Mouse (Mus musculus): ENCODE data around the gene Tmem199.
"Not testable (repeated sequence)": the region's sequence is repeated elsewhere in the genome, so short reads cannot be mapped to it uniquely, and the experiment has no call there.

Tmem199 gene

DNA sequence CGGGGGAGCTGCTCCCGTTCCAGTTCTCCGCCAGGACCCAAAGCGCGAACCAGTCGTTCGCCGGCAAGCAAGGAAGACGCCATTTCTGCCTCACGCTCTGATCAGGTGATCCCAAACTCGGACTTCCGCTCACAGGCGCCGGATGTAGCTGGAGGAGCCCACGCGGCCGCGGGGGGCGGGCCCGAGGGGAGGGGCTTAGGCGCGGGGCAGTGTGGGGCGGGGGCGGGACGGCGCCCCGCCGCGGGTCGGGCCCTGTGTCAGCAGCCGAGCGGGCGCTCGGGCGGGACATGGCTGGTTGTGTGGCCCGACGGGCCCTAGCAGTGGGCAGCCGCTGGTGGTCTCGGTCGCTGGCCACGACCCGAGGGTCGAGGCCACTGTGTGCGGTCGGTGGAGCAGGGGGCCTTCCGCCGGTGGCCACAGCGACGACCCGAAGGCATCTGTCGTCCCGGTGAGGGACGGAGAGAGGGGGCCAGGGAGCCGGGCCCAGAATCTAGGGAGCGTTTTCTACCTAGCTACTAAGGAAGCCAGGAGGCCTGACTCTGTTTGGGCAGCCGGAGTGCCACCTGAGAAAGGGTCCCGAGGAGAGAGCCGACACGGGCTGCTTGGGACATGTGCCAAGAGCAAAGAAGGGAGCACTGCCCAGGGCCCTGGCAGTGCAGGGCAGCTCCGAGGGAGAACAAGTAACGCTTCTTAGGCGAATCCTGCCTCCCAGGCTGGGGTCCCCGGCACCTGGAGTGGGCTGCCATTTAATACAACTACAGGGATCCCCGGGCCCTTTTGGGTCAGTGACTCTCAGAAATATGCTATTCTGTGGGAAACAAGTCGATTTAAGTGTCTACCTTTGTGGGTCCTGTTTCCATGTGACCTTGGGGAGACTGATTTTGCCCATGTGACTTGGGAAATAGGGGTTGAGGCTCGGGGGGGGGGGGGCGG lies at the start of gene Tmem199, which contains the start of gene Poldip2:
Tmem199 (minus strand) TSS at position 148 of the 933 bp plus-strand sequence.
Poldip2 (plus strand) TSS at position 169 of the 933 bp plus-strand sequence.
- peak; percentile 86 to 91 for DNase-seq (ENCODE audit: low spot score in 2 of 2)

DNA sequence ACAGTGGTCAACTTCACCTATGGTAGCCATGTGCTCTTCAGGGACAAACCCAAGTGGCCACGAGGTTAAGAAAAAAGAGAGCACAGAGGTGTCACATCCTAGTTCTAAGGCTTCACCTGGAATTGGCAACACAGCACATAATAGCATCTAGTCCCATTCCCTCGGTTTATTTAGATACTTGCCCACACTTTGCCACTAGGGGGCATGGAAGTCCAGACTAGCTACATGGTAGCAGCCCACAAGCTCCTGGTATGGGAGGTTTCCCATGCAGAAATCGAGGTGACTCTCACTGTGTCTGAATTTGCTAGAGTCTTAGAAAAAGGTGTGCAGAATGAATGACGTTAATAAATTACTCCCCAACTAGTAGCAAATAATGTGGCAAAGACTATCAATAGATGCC lies 48.5 kb upstream of the Tmem199 start:
- peak; percentile 42 to 71 for DNase-seq (ENCODE audit: low spot score in 2 of 2)

DNA sequence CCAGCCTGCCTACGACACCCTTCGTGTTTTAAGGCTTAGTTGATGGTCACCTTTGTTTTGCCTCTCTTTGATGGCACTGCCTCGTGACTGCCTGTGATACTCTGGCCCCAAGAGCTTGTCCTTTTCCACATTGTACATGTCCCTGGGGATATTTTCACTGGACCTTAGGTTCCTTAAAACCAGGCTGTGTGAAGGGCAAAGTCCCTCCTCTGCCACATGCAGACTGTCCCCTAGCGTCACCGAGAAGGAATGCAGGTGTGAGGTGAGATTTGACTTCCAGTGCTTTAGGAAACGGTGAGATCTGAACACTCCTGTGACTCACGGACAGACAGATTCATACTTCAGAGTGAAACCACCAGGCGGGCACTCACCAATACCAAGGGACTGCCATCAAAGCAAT lies 45.3 kb upstream of the Tmem199 start:
- DNase-seq (ENCODE audit: low spot score in 2 of 2): no peak

DNA sequence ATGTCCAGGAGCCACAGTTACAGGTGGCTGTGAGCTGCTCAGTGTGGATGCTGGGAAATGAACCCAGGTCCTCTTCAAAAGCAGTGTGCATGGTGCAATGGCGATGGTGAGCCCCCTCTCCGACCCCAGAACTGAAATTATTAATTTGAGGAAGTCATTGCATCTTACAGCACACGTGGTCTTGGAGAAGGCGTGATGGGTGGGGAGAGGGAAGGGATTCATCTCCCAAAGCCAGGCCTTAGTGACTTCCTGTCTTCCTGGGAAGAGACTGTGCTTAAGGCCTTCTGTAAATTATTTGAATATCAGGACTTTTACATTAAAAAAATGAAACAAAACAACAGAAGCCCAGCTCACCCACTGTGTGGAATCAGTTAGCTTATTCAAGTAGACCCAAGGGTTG lies 44.1 kb upstream of the Tmem199 start:
- no peak for DNase-seq (ENCODE audit: low spot score in 2 of 2)

DNA sequence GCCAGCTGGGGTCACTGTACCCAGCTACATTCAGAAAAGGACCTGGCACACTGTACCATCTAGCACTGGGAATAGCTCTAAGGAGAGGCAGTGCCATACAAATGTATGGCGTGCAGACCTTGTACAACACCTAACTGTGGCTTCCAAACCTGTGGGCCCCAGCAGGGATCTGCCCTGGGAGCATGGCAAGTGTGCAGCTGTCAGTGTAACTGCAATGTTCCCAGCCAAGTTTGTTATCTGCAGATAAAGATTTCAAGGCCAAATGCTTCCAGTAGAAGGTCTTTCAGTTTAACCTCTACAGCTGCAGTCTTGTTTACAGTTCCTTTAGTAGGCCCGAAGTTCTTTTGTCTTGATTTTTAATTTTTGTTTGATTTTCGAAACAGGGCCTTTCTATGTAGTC lies 43.7 kb upstream of the Tmem199 start:
- DNase-seq (ENCODE audit: low spot score in 2 of 2): no peak

DNA sequence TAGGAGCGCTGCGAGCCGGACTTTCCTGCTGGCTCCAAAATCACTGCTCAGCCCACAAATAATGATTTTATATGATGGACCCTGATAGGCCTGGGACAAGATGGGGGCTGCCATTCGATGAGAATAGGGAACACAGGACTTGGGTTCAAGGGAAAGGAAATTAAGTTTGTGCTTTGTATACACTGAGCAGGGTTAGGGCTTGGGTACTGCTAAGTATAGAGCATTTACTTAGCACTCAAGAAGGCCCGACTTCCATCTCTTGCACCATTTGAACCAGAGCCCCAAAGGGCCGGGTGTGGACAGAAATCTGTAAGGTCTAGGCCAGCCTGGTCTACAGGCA lies 39.1 kb upstream of the Tmem199 start:
- no peak for DNase-seq (ENCODE audit: low spot score in 2 of 2)

DNA sequence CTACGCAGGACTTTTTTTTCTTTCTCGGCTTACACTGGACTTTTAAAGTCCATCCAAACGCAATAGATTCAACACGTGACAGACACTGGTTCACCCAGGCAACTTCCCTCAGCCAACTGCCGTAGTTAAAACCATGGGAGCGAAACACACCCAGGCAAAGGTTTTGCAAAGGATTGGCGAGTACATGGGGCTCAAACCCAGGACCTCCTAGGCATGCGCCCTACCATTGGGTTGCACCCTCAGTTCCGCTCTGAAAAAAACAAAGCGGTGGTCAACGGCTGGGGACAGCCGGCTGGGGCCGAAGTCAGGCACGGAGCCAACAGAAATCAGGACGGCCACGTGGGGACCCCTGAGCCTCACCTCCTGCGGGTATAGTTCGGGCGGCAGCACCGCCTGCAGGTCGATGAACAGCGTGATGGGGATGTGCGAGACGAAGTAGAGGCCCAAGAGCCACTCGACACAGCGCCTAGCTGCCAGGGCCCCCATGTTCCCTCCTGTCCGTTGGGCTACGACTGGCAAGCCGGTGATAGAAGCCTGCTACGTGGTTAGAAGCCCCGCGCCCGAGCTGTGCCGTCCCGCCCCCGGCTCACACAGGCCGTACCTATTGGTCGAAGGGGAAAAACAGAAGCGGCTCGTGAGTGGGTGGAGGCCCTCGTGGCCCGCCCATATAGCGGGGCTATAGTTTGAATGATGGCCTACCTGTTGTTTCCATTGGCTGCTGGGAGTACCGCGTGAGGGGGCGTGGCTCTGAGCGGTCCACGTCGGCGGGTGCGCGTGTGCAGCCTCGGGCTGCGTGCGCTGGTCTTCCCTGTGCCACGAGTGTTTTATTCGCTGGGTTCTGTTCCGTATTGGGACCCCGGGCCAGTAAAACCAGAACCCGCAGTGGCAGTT lies 38.4 kb upstream of the Tmem199 start, which contains the start of gene Tmem97:
Tmem97 (minus strand) TSS at position 610 of the 891 bp plus-strand sequence.
- peak; percentile 93 to 95 for DNase-seq (ENCODE audit: low spot score in 2 of 2)

DNA sequence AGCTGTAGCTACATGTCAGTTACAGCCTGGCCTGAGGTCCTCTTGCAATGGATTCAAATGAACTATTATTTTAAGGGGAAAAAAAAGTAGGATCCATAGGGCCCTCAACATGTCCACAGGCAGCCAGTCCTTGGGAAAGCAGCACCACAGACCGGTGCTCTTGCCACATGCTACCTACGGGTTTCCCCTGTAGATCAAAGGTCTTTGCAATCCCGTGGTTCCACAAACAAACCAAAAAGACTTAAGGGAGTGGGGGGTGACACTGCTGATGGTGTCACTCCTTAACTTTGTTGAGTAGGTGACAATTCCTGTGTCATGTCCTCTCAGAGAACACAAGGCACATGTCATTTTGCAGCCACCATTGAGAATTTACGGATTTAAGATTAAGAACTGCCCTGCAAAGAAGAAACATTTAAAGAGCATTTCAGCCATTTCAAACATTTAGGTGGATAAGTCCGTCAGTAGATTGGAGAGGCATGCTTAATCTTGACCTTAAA lies 37.6 kb upstream of the Tmem199 start:
- no peak for DNase-seq (ENCODE audit: low spot score in 2 of 2)

DNA sequence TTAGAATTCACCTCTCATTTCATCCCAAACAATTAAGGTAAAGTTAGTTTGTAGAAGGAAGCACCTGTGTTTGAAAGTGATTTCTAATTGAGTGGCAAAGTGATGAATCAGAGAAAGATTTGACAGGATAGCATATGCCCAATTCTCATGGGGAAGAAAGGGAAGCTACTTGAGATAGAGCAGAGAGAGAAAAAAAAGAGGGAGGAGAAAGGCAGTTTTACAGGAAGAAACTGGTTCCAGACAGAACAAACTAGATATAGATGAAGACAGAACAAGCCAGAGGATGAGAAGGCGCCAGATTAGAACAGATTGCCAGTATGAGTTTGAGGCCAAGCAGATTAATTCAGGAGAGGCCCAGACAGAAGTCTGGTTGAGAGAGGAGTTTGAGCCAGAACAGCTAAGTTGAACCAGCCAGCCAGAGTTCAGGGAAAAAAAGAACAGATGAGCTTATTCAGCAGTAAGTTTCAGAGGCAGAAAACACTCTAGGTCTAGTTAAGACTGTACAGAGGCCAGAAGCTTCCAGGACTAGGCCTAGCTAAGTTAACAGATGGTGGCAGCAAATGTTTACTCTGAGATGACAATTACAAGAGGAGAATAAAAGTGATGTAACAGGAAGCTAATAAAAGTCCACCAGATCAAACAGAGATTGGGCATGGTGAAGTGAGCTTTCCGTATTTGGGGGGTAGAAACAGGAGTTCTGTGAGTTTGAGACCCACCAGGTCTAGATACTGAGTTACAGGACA lies 35.9 kb upstream of the Tmem199 start:
- DNase-seq (ENCODE audit: low spot score in 2 of 2): no peak

DNA sequence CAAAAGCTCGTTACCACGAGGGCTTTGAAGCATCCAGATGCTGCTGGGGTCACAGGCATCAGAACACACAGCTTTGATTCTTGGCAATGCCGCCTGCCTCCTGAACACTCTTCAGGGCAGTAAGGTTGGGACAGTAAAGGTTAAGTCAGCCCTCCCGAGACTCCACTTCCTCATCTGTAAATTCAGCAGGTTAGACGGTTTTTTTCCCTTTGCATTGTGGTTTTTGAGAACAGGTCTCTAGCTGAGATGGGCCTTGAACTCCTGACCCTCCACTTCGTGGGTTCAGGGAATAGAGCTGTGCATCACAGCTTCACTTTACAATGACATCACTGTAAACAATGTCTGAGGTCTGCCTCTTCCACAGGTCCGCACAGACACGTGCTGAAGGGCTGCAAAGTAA lies 33.2 kb upstream of the Tmem199 start:
- no peak for DNase-seq (ENCODE audit: low spot score in 2 of 2)

DNA sequence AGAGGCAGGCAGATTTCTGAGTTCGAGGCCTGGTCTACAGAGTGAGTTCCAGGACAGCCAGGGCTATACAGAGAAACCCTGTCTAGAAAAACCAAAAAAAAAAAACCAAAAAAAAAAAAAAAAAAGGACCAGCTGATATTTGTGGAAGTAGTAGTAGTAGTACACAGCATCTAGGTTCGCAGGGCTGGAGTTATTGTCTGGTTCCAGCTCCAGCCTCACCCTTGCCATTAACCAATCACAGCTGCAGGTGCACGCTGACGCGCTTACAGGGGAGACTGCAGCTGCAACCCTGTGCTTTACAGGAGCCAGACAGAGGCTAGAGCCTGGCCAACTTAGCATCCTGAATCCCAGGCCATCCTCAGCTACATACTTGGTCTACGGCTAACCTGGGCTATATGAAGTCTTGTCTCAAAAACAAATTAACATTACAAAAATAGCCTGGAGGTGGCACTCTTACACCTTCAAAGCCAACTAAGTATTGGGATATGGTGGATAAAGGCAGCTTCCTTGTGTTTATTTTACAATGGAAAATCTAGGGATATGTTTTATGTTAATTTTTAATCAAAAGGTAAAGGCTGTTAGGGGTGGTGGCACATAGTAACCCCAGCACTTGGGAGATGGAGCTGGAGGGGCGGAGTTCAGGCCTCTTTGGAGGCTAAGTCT lies 32.6 kb upstream of the Tmem199 start:
- DNase-seq (ENCODE audit: low spot score in 2 of 2): no peak

DNA sequence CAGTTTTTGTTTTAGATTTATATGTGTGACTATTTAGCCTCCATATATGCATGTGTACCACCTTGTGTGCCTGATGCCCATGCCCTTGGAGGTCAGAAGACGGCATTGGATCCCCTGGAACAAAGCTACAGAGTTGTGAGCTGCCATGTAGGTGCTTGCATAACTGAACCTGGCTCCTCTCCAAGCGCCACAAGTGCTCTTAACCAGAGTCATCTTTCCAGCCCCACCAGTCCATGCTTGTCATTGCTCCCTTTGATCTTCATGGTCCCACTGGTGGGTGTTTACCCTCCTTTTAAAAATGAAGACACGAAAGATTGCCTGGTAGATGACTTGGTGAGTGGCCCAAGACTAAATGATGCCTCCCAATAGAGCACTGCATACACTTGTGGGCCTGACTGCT lies 28.4 kb upstream of the Tmem199 start:
- no peak for DNase-seq (ENCODE audit: low spot score in 2 of 2)

DNA sequence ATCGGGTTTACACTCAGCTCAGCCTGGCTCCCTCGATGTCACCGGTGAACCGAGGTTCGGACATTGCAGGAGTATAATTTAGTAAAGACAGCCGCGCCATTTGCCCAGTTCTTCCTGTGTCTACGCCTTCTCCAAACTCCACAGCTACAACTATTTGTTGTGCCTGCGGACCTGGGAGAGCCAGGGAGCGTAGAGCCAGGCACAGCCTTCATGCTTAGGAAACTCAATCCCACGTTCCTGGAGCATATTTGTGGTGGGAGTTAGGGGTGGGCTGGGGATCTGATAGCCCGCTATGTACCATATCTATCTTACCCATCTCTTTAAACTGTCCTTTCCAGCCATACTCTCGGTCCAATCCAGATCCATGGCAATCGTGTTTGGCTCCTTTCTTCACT lies 24.7 kb upstream of the Tmem199 start:
- no peak for DNase-seq (ENCODE audit: low spot score in 2 of 2)

DNA sequence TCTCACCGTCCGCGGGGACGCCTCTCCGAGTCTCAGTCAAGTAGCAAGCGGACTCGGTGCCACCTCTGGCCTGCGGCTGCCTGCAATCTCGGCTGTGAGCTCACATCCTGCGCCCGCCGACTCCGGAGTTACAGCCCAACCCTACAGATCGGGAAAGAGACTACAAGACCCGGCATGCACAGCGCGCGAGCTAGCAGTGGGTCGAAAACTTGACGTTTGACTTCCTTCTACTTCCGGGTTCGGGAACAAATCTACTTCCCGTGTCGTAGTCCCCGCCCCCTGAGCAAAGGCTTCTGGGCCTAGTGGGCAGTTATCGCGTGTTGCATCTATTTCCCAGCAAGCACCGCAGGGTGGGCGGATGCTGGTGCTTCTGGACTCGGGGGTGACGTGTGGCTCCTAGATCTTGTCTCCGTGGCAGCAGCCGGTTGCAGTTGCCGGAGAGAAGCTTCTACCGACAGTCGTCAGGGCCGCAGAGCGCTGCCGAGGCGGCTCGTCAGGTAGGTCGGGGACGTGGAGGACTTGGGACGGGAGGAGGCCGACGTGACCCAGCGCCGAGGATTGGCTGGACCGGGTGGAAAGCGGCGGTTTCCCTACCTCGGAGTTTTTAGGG lies 24.2 kb upstream of the Tmem199 start, which contains the start of the genes Tnfaip1 and Ift20:
Tnfaip1 (minus strand) TSS at position 253 of the 610 bp plus-strand sequence.
Ift20 (plus strand) TSS at position 282 of the 610 bp plus-strand sequence.
- peak; percentile 96 to 97 for DNase-seq (ENCODE audit: low spot score in 2 of 2)

DNA sequence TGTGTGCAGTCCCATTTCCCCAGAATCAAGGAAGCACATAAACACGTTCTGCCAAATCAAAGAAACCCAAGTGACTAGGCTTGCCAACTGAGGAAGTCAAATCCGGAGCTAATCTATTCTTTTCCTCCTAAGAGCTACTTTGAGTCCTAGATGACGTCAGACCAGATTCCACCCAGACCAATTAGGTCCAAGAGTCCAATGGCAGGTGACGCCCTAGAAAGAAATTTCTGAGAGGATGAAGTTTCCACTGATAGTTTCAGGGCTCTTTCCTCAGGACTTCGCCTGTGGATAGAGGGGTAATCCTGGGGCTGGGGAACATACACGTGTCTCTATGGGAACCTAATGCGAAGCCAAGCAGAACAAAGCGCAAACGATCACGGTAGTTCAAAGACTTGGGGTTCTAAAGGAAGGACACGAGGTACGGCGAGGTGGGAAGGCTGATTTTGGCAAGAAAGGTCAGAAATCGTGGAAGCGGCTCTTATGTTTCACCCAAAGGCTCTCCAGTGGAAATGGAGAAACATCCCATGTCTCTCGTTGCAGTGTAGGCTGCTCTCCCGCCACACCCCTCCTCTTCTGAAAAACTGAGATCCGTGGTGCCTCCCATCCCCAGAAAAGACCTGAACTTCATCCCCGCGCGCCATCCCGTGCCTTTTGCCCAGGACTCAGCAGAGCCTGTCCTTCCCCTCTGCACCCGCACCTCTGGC lies 23.6 kb upstream of the Tmem199 start:
- DNase-seq (ENCODE audit: low spot score in 2 of 2): no peak

DNA sequence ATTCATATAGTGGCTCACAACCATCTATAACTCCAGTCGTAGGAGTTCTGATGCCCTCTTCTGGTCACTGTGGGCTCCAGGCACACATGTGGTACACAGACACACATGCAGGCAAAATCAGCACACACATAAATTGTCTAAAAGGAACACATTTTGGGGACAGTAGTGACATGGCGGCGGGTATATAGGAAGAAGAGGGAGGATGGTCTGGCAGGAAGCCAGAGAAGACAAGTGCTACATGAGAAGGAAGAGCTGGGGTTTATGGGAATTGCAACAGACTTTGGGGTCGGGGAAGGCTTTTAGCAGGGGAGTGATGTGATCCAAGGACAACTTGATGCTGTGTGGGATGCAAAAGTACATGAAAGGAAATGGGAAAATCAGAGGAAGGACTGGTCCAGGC lies 22.5 kb upstream of the Tmem199 start:
- no peak for DNase-seq (ENCODE audit: low spot score in 2 of 2)

DNA sequence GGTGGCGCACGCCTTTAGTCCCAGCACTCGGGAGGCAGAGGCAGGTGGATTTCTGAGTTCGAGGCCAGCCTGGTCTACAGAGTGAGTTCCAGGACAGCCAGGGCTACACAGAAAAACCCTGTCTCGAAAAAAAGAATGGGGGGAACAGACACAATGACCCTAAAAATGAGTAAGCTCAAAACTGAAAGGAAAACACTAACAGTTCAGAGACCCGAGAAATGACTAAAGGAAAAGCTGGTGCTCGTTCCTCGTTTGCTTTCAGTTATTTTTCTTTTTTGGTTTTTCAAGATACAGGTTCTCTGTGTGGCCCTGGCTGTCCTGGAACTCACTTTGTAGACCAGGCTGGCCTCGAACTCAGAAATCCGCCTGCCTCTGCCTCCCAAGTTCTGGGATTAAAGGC lies 19.5 kb upstream of the Tmem199 start:
- DNase-seq (ENCODE audit: low spot score in 2 of 2): not testable (repeated sequence)

DNA sequence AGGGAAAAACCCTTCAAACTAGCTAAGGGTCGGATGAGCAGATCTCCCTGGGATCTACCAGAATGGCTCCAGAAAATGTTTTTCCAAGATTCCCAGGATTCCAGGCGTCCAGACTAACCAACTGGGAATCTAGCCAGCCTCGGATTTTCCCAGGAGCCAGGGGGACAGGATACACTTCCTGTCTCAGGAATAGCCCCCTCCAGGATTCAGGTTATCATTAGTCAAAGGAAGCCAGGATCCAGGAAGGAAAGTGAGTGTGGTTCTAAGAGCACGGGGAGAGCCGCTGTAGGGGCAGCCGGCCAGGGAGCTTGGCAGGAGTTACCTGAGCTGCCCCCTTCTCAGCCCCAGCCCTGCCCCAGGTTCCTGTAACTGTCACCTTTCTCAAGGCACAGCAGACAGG lies 19.1 kb upstream of the Tmem199 start:
- no peak for DNase-seq (ENCODE audit: low spot score in 2 of 2)

DNA sequence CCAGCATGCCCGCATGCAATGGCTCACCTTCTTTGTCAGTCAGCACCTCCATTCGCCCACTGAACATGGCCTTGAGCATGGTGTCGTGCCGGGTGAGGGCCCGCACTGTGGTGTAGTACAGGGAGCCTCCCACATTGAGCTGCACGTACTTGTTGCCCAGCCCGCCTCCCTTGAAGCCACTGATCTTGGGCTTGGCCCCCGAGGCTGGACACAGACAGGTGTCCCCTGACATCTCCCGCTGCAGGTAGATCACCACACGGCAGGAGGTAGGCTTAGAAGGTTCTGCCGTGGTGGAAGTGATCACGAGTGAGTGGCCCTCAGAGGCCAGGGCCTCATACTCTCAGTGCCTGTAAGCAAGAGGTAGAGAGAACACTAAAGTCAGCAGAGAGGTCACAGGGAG lies 18.0 kb upstream of the Tmem199 start:
- no peak for DNase-seq (ENCODE audit: low spot score in 2 of 2)

DNA sequence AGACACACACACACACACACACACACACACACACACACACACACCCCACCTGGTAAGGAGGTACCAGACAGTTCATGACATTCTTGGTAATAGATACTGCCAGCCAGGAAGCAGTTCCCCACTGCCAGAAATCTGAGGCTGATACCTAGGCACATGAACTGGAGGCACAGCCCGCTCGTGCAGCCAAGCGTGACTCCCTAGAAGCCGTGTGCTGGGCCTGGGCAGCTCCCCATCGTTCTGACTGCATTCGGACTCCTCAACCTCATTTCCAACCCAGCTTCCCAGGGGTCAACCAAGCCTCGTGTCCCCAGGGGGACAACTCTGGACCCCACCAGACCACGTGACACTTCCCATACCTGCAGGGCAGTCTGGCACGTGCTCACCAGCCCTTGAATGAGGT lies 16.7 kb upstream of the Tmem199 start:
- DNase-seq (ENCODE audit: low spot score in 2 of 2): no peak
